Mouse (Mus musculus) G1E (cell line): ENCODE data around the gene Olfr5. TPM values are rescaled to one million over a fixed set of nuclear protein-coding genes. Genes with fewer than 3 reads are reported as not detected.

Source experiments
- ATAC-seq: 2 replicates; pipeline ENCODE4 v1.8.0; 2016; ENCODE audit warnings: mild to moderate bottlenecking; ENCODE audit not compliant: insufficient number of reproducible peaks, poor library complexity, low FRiP score, severe bottlenecking; ENCODE audit errors: extremely low read depth
- DNase-seq: peaks from one replicate; pipeline ENCODE4 v3.0.0; 2012; ENCODE audit warnings: low spot score
- H3K27me3 ChIP-seq: 2 replicates; pipeline ENCODE4 v1.6.1; 2012; ENCODE audit warnings: mild to moderate bottlenecking, low read length, inconsistent platforms; ENCODE audit not compliant: insufficient read depth
- H3K36me3 ChIP-seq: replicated peaks from 2 replicates; pipeline ENCODE3; 2012; ENCODE audit warnings: mild to moderate bottlenecking, inconsistent platforms
- H3K4me1 ChIP-seq: 2 replicates; pipeline ENCODE4 v1.6.1; 2012; ENCODE audit warnings: low read depth, low read length, inconsistent platforms, mixed read lengths; ENCODE audit not compliant: insufficient read depth
- H3K4me3 ChIP-seq: 2 replicates; pipeline ENCODE4 v1.5.1; 2012; ENCODE audit warnings: low read depth, mild to moderate bottlenecking, inconsistent platforms, low read length, moderate library complexity, mixed read lengths
- H3K9me3 ChIP-seq: replicated peaks from 2 replicates; pipeline ENCODE4 v1.6.1; 2012; ENCODE audit warnings: inconsistent platforms
- CTCF ChIP-seq: IDR thresholded peaks from 2 replicates; pipeline ENCODE4 v1.5.1; 2012; ENCODE audit warnings: low read depth, low read length, inconsistent platforms, mixed read lengths
- GATA1 ChIP-seq: IDR thresholded peaks from 2 replicates; pipeline ENCODE4 v1.6.1; 2012; ENCODE audit warnings: borderline replicate concordance, low read length, inconsistent platforms, mixed read lengths
- GATA2 ChIP-seq: IDR thresholded peaks from 2 replicates; pipeline ENCODE4 v1.6.1; 2012; ENCODE audit warnings: low read depth, low read length, inconsistent platforms, borderline replicate concordance
- POLR2AphosphoS5 ChIP-seq: IDR thresholded peaks from 2 replicates; pipeline ENCODE4 v1.6.1; 2012; ENCODE audit warnings: low read depth, low read length, inconsistent platforms; ENCODE audit not compliant: insufficient replicate concordance
- TAL1 ChIP-seq: conservative IDR thresholded peaks from 2 replicates; pipeline ENCODE4 v1.6.1; 2012; ENCODE audit warnings: low read depth, low read length, inconsistent platforms, mixed read lengths
- polyA plus RNA-seq: library from polyadenylated mRNA; stranded (reverse); fragments of >175 nt; gene quantifications from 2 replicates; pipeline ENCODE4 v1.2.3, GENCODE M21; 2012
- total RNA-seq, 2 experiments: library from RNA; stranded (forward) in 1 of 2; stranded (reverse) in 1 of 2; fragments of 200-1000 nt in 1 of 2; fragments of >200 nt in 1 of 2; fragmentation: Nextera tagmentation in 1 of 2; gene quantifications; 2 replicates each; pipeline ENCODE4 v1.2.3; 2014 to 2017

Gene Olfr5
- total and polyA plus RNA-seq, 3 experiments, result 0.11 TPM; not detected in 2

DNA sequence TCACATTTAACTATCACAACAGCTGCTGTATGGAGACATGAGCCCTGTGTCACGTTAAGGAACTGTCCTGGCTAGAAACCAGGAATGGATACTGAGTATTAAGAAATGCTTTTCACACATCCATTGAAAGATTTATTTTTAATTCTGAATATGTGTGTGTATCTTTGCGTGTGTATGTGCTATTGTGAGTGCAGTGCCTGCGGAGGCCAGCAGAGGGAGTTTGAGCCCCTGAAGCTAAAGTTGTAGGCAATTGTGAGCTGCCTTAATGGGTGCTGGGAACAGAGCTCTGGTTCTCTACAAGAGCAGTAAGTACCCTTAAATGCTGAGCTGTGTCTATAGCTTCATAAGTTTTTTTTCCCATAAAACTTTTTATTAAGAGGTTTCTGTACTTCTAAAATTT, 57.4 kb downstream of the Olfr5 start:
- Histone ChIP-seq H3K9me3 (peaks cover 5% of the 10 kb centered on the region), H3K27me3 (no peaks in the 10 kb centered on the region), H3K36me3 (no peaks in the 10 kb centered on the region), H3K4me1 (no peaks in the 10 kb centered on the region), H3K4me3 (no peak overlapping the region)
- DNase-seq (no peak), ATAC-seq (no peak)
- TF ChIP-seq CTCF (no peak), POLR2AphosphoS5 (no peak), GATA2 (no peak), TAL1 (no peak), GATA1 (no peak)

Other genes with a start within 250 kb of the Olfr5 start
- not detected in 2 replicates for gene Epp13, start 234.2 kb downstream of the Olfr5 start, total RNA-seq (2014; fragmentation: Nextera tagmentation)
- not detected in 2 replicates for gene Epp13, start 234.2 kb downstream of the Olfr5 start, total RNA-seq (2017)
- not detected in 2 replicates for gene Epp13, start 234.2 kb downstream of the Olfr5 start, polyA plus RNA-seq
- 10.1 and 12.8 TPM in 2 replicates for gene Zfp667, start 200.4 kb downstream of the Olfr5 start, total RNA-seq (2014; fragmentation: Nextera tagmentation)
- 16.3 and 17.0 TPM in 2 replicates for gene Zfp667, start 200.4 kb downstream of the Olfr5 start, total RNA-seq (2017)
- gene Zfp667, start 200.4 kb downstream of the Olfr5 start, polyA plus RNA-seq, result 0.19 and 0.47 TPM in 2 replicates
- gene Zfp583, start 155.7 kb downstream of the Olfr5 start, total RNA-seq (2014; fragmentation: Nextera tagmentation), result 1.2 and 3.1 TPM in 2 replicates
- 0.49 and 0.64 TPM in 2 replicates for gene Zfp583, start 155.7 kb downstream of the Olfr5 start, total RNA-seq (2017)
- gene Zfp583, start 155.7 kb downstream of the Olfr5 start, polyA plus RNA-seq, result 0.29 and 0.38 TPM in 2 replicates
- gene Gm3854, start 143.2 kb downstream of the Olfr5 start, total RNA-seq (2014; fragmentation: Nextera tagmentation), result not detected in 2 replicates
- gene Gm3854, start 143.2 kb downstream of the Olfr5 start, total RNA-seq (2017), result 0.05 and 0.12 TPM in 2 replicates
- gene Gm3854, start 143.2 kb downstream of the Olfr5 start, polyA plus RNA-seq, result not detected in 2 replicates
- gene Zfp78, start 123.7 kb downstream of the Olfr5 start, total RNA-seq (2014; fragmentation: Nextera tagmentation), result 0.83 and 8.5 TPM in 2 replicates
- gene Zfp78, start 123.7 kb downstream of the Olfr5 start, total RNA-seq (2017), result 2.3 and 2.5 TPM in 2 replicates
- 0.03 and 0.12 TPM in 2 replicates for gene Zfp78, start 123.7 kb downstream of the Olfr5 start, polyA plus RNA-seq
- 2.1 and 5.8 TPM in 2 replicates for gene Zfp28, start 103.6 kb downstream of the Olfr5 start, total RNA-seq (2014; fragmentation: Nextera tagmentation)
- gene Zfp28, start 103.6 kb downstream of the Olfr5 start, total RNA-seq (2017), result 1.8 and 2.6 TPM in 2 replicates
- 0.46 and 0.63 TPM in 2 replicates for gene Zfp28, start 103.6 kb downstream of the Olfr5 start, polyA plus RNA-seq
- gene Smim17, start 88.2 kb downstream of the Olfr5 start, total RNA-seq (2014; fragmentation: Nextera tagmentation), result 1.5 TPM in 1 of 2 replicates, not detected in the other
- not detected in 2 replicates for gene Smim17, start 88.2 kb downstream of the Olfr5 start, total RNA-seq (2017)
- gene Smim17, start 88.2 kb downstream of the Olfr5 start, polyA plus RNA-seq, result not detected in 2 replicates
- gene Gm20715, start 76.7 kb downstream of the Olfr5 start, total RNA-seq (2014; fragmentation: Nextera tagmentation), result not detected in 2 replicates
- 0.06 and 0.11 TPM in 2 replicates for gene Gm20715, start 76.7 kb downstream of the Olfr5 start, total RNA-seq (2017)
- gene Gm20715, start 76.7 kb downstream of the Olfr5 start, polyA plus RNA-seq, result not detected in 2 replicates
- gene Olfr1344, start 48.3 kb downstream of the Olfr5 start, total RNA-seq (2014; fragmentation: Nextera tagmentation), result not detected in 2 replicates
- gene Olfr1344, start 48.3 kb downstream of the Olfr5 start, total RNA-seq (2017), result 0.11 TPM in 1 of 2 replicates, not detected in the other
- not detected in 2 replicates for gene Olfr1344, start 48.3 kb downstream of the Olfr5 start, polyA plus RNA-seq
- gene Olfr1336, start 30.8 kb downstream of the Olfr5 start, total RNA-seq (2014; fragmentation: Nextera tagmentation), result not detected in 2 replicates
- under 0.01 and 0.16 TPM in 2 replicates for gene Olfr1336, start 30.8 kb downstream of the Olfr5 start, total RNA-seq (2017)
- gene Olfr1336, start 30.8 kb downstream of the Olfr5 start, polyA plus RNA-seq, result not detected in 2 replicates
- gene Olfr1346, start 19.8 kb downstream of the Olfr5 start, total RNA-seq (2014; fragmentation: Nextera tagmentation), result not detected in 2 replicates
- 0.06 and 0.11 TPM in 2 replicates for gene Olfr1346, start 19.8 kb downstream of the Olfr5 start, total RNA-seq (2017)
- gene Olfr1346, start 19.8 kb downstream of the Olfr5 start, polyA plus RNA-seq, result not detected in 2 replicates
- not detected in 2 replicates for gene Olfr1347, start 12.8 kb upstream of the Olfr5 start, total RNA-seq (2014; fragmentation: Nextera tagmentation)
- gene Olfr1347, start 12.8 kb upstream of the Olfr5 start, total RNA-seq (2017), result 0.12 and 0.33 TPM in 2 replicates
- gene Olfr1347, start 12.8 kb upstream of the Olfr5 start, polyA plus RNA-seq, result not detected in 2 replicates
- gene Olfr1348, start 21.8 kb upstream of the Olfr5 start, total RNA-seq (2014; fragmentation: Nextera tagmentation), result not detected in 2 replicates
- gene Olfr1348, start 21.8 kb upstream of the Olfr5 start, total RNA-seq (2017), result 0.23 TPM in 1 of 2 replicates, not detected in the other
- not detected in 2 replicates for gene Olfr1348, start 21.8 kb upstream of the Olfr5 start, polyA plus RNA-seq
- gene Olfr1349, start 36.0 kb upstream of the Olfr5 start, total RNA-seq (2014; fragmentation: Nextera tagmentation), result not detected in 2 replicates
- 0.12 and 0.22 TPM in 2 replicates for gene Olfr1349, start 36.0 kb upstream of the Olfr5 start, total RNA-seq (2017)
- gene Olfr1349, start 36.0 kb upstream of the Olfr5 start, polyA plus RNA-seq, result not detected in 2 replicates
- gene Olfr1350, start 77.9 kb upstream of the Olfr5 start, total RNA-seq (2014; fragmentation: Nextera tagmentation), result not detected in 2 replicates
- 0.05 and 0.29 TPM in 2 replicates for gene Olfr1350, start 77.9 kb upstream of the Olfr5 start, total RNA-seq (2017)
- gene Olfr1350, start 77.9 kb upstream of the Olfr5 start, polyA plus RNA-seq, result not detected in 2 replicates
- not detected in 2 replicates for gene Zim1, start 209.5 kb upstream of the Olfr5 start, total RNA-seq (2014; fragmentation: Nextera tagmentation)
- 0.11 TPM in 1 of 2 replicates, not detected in the other for gene Zim1, start 209.5 kb upstream of the Olfr5 start, total RNA-seq (2017)
- not detected in 2 replicates for gene Zim1, start 209.5 kb upstream of the Olfr5 start, polyA plus RNA-seq
- gene Peg3, start 243.5 kb upstream of the Olfr5 start, total RNA-seq (2014; fragmentation: Nextera tagmentation), result 49.7 and 54.3 TPM in 2 replicates
- gene Peg3, start 243.5 kb upstream of the Olfr5 start, total RNA-seq (2017), result 20.9 and 24.6 TPM in 2 replicates
- gene Peg3, start 243.5 kb upstream of the Olfr5 start, polyA plus RNA-seq, result 2.2 and 2.4 TPM in 2 replicates
- gene Usp29, start 243.6 kb upstream of the Olfr5 start, total RNA-seq (2014; fragmentation: Nextera tagmentation), result 6.1 and 6.9 TPM in 2 replicates
- 1.7 and 2.2 TPM in 2 replicates for gene Usp29, start 243.6 kb upstream of the Olfr5 start, total RNA-seq (2017)
- 0.09 and 0.15 TPM in 2 replicates for gene Usp29, start 243.6 kb upstream of the Olfr5 start, polyA plus RNA-seq